Mouse (Mus musculus): ENCODE measurements around the gene Hist1h3b. TPM values are rescaled to one million over a fixed set of nuclear protein-coding genes. Genes with fewer than 3 reads are reported as not detected.
A peak's percentile ranks its signal among the peaks of the same experiment; 100 is the strongest.
"Not testable (repeated sequence)": the region's sequence is repeated elsewhere in the genome, so short reads cannot be mapped to it uniquely, and the experiment has no call there.

Hist1h3b gene
- polyA plus RNA-seq, 1 experiment from 2014 or later, result 12.0 TPM

GRCm38 (mm10) chr13:23717593-23718245 is 34.3 kb upstream of the Hist1h3b start:
- not testable (repeated sequence) for H3K27ac ChIP-seq; H3K4me2 ChIP-seq; H3K9ac ChIP-seq; H3K4me3 ChIP-seq; H3K4me1 ChIP-seq; H3K36me3 ChIP-seq; H3K27me3 ChIP-seq; ATAC-seq (ENCODE audit: insufficient number of reproducible peaks, low FRiP score, low TSS enrichment, low read depth); H3K9me3 ChIP-seq
- 11% methylated on average over 2 of the region's 2 CpGs for WGBS

- no peak for ATAC-seq (ENCODE audit: insufficient number of reproducible peaks, low FRiP score, low TSS enrichment, low read depth)
- Histone ChIP-seq H3K36me3 (no peaks in the 10 kb centered on the region), H3K9ac (no peak overlapping the region), H3K4me1 (no peaks in the 10 kb centered on the region), H3K9me3 (no peaks in the 10 kb centered on the region), H3K4me2 (no peak overlapping the region), H3K27ac (no peak overlapping the region), H3K27me3 (no peaks in the 10 kb centered on the region), H3K4me3 (no peak overlapping the region)
- WGBS, result 88% methylated on average over 4 of the region's 4 CpGs
Measured at GRCm38 (mm10) chr13:23724239-23724638, 27.8 kb upstream of the Hist1h3b start.

- Histone ChIP-seq H3K4me3 (no peak overlapping the region), H3K4me1 (no peaks in the 10 kb centered on the region), H3K27ac (no peak overlapping the region), H3K27me3 (no peaks in the 10 kb centered on the region), H3K4me2 (no peak overlapping the region), H3K9ac (no peak overlapping the region), H3K36me3 (no peaks in the 10 kb centered on the region), H3K9me3 (no peaks in the 10 kb centered on the region)
- ATAC-seq (ENCODE audit: insufficient number of reproducible peaks, low FRiP score, low TSS enrichment, low read depth), result no peak
- no CpG with 5 or more reads among the region's 1 CpGs for WGBS
Measured at GRCm38 (mm10) chr13:23725213-23725612, 26.9 kb upstream of the Hist1h3b start.

- no peaks in the 10 kb centered on the region for H3K9me3 ChIP-seq
- no peaks in the 10 kb centered on the region for H3K36me3 ChIP-seq
- no peak overlapping the region for H3K4me2 ChIP-seq
- 89% methylated on average over 18 of the region's 18 CpGs for WGBS
- H3K4me3 ChIP-seq, result no peak overlapping the region
- no peaks in the 10 kb centered on the region for H3K27me3 ChIP-seq
- H3K4me1 ChIP-seq, result no peaks in the 10 kb centered on the region
- no peak overlapping the region for H3K9ac ChIP-seq
- no peak overlapping the region for H3K27ac ChIP-seq
- ATAC-seq (ENCODE audit: insufficient number of reproducible peaks, low FRiP score, low TSS enrichment, low read depth), result no peak
Measured at GRCm38 (mm10) chr13:23728472-23729191, 23.4 kb upstream of the Hist1h3b start.

- H3K27me3 ChIP-seq, result no peaks in the 10 kb centered on the region
- 87% methylated on average over 9 of the region's 9 CpGs for WGBS
- H3K4me1 ChIP-seq, result no peaks in the 10 kb centered on the region
- no peak overlapping the region for H3K4me3 ChIP-seq
- H3K9me3 ChIP-seq, result no peaks in the 10 kb centered on the region
- no peaks in the 10 kb centered on the region for H3K36me3 ChIP-seq
- no peak overlapping the region for H3K27ac ChIP-seq
- no peak overlapping the region for H3K9ac ChIP-seq
- H3K4me2 ChIP-seq, result no peak overlapping the region
- ATAC-seq (ENCODE audit: insufficient number of reproducible peaks, low FRiP score, low TSS enrichment, low read depth), result no peak
Measured at GRCm38 (mm10) chr13:23729192-23729525, 22.9 kb upstream of the Hist1h3b start.

- no peak for ATAC-seq (ENCODE audit: insufficient number of reproducible peaks, low FRiP score, low TSS enrichment, low read depth)
- H3K36me3 ChIP-seq, result no peaks in the 10 kb centered on the region
- WGBS, result 94% methylated on average over 5 of the region's 5 CpGs
Measured at GRCm38 (mm10) chr13:23729706-23730105, 22.4 kb upstream of the Hist1h3b start.

GRCm38 (mm10) chr13:23730479-23730878 is 21.6 kb upstream of the Hist1h3b start:
- H3K27me3 ChIP-seq, result no peaks in the 10 kb centered on the region
- no peak for ATAC-seq (ENCODE audit: insufficient number of reproducible peaks, low FRiP score, low TSS enrichment, low read depth)
- H3K27ac ChIP-seq, result no peak overlapping the region
- H3K9ac ChIP-seq, result no peak overlapping the region
- no peak overlapping the region for H3K4me2 ChIP-seq
- H3K4me1 ChIP-seq, result no peaks in the 10 kb centered on the region
- H3K4me3 ChIP-seq, result no peak overlapping the region
- no peaks in the 10 kb centered on the region for H3K9me3 ChIP-seq
- WGBS, result 39% methylated on average over 8 of the region's 8 CpGs
- no peaks in the 10 kb centered on the region for H3K36me3 ChIP-seq

More at GRCm38 (mm10) chr13:23729706-23730105, 22.4 kb upstream of the Hist1h3b start:
- H3K27me3 ChIP-seq, result no peaks in the 10 kb centered on the region
- H3K9ac ChIP-seq, result no peak overlapping the region
- no peak overlapping the region for H3K4me3 ChIP-seq
- H3K27ac ChIP-seq, result no peak overlapping the region
- no peak overlapping the region for H3K4me2 ChIP-seq
- H3K4me1 ChIP-seq, result no peaks in the 10 kb centered on the region
- H3K9me3 ChIP-seq, result no peaks in the 10 kb centered on the region

- ATAC-seq (ENCODE audit: insufficient number of reproducible peaks, low FRiP score, low TSS enrichment, low read depth), result no peak
- Histone ChIP-seq H3K4me3 (no peak overlapping the region), H3K9ac (no peak overlapping the region), H3K4me2 (no peak overlapping the region), H3K4me1 (no peaks in the 10 kb centered on the region), H3K27ac (no peak overlapping the region), H3K9me3 (no peaks in the 10 kb centered on the region), H3K27me3 (no peaks in the 10 kb centered on the region), H3K36me3 (no peaks in the 10 kb centered on the region)
- 26% methylated on average over 8 of the region's 8 CpGs for WGBS
Measured at GRCm38 (mm10) chr13:23732156-23732804, 19.8 kb upstream of the Hist1h3b start.

- H3K4me1 ChIP-seq, result peaks cover 11% of the 10 kb centered on the region; the same call in 1 of the 2 replicates
- H3K4me3 ChIP-seq, result no peak overlapping the region
- ATAC-seq (ENCODE audit: insufficient number of reproducible peaks, low FRiP score, low TSS enrichment, low read depth), result no peak
- H3K9me3 ChIP-seq, result no peaks in the 10 kb centered on the region
- H3K4me2 ChIP-seq, result no peak overlapping the region
- no peak overlapping the region for H3K9ac ChIP-seq
- H3K27ac ChIP-seq, result no peak overlapping the region
- 85% methylated on average over 5 of the region's 5 CpGs for WGBS
- H3K27me3 ChIP-seq, result no peaks in the 10 kb centered on the region
- H3K36me3 ChIP-seq, result no peaks in the 10 kb centered on the region
Measured at GRCm38 (mm10) chr13:23737091-23737490, 15.0 kb upstream of the Hist1h3b start.

- peaks cover 11% of the 10 kb centered on the region; the same call in 1 of the 2 replicates for H3K4me1 ChIP-seq
- no peak overlapping the region for H3K9ac ChIP-seq
- WGBS, result 26% methylated on average over 4 of the region's 4 CpGs
- H3K27me3 ChIP-seq, result no peaks in the 10 kb centered on the region
- no peaks in the 10 kb centered on the region for H3K36me3 ChIP-seq
- peak overlapping the region; percentile 57 for H3K4me3 ChIP-seq
- ATAC-seq (ENCODE audit: insufficient number of reproducible peaks, low FRiP score, low TSS enrichment, low read depth), result no peak
- peak overlapping the region; percentile 98 for H3K27ac ChIP-seq
- peak overlapping the region; percentile 93 for H3K4me2 ChIP-seq
- H3K9me3 ChIP-seq, result no peaks in the 10 kb centered on the region
Measured at GRCm38 (mm10) chr13:23738041-23738440, 14.0 kb upstream of the Hist1h3b start.

- Histone ChIP-seq H3K4me2 (peak within 1 kb of the TSS; percentile 93), H3K27me3 (no peaks in the 10 kb centered on the region), H3K9me3 (no peaks in the 10 kb centered on the region), H3K4me1 (peaks cover 11% of the 10 kb centered on the region; the same call in 1 of the 2 replicates), H3K36me3 (no peaks in the 10 kb centered on the region), H3K4me3 (peak within 1 kb of the TSS; percentile 57), H3K27ac (peak within 1 kb of the TSS; percentile 98), H3K9ac (peak within 1 kb of the TSS; percentile 61)
- ATAC-seq (ENCODE audit: insufficient number of reproducible peaks, low FRiP score, low TSS enrichment, low read depth), result peak; percentile 92
- under 1% methylated on average over 38 of the region's 38 CpGs for WGBS
Measured at GRCm38 (mm10) chr13:23738677-23739068, 13.4 kb upstream of the Hist1h3b start, which contains the start of gene Hist1h1c. Hist1h1c (plus strand) TSS chr13:23738808.

Data from limb, embryonic 15.5 days (tissue).